Mouse (Mus musculus): Measurements from ENCODE around the gene Ranbp3l. TPM values are rescaled to one million over a fixed set of nuclear protein-coding genes. Genes with fewer than 3 reads are reported as not detected.
A peak's percentile ranks its signal among the peaks of the same experiment; 100 is the strongest.
"Not testable (repeated sequence)": the region's sequence is repeated elsewhere in the genome, so short reads cannot be mapped to it uniquely, and the experiment has no call there.

Ranbp3l gene
- polyA plus RNA-seq, 1 experiment from 2014 or later = 0.46 TPM

DNA sequence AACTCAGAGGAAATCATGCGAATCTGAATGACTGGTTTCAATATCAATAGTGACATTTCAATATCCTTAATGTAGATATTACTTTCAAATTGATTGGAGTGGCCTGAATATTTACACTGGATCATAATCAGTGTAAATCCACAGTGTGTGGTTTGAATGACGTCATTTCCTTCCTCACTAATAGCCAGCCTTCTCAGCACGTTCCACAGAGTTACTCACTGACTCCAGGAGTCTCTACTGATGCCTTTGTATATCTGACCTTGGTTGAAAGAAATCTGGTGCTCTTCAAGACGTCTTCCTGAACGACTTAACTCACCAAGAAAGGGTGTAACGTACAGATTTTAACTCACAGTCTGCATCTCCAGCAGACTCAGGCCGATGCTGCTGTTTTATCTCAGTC is 27.7 kb downstream of the Ranbp3l start:
- H3K27me3 ChIP-seq (replicated peaks) = no peaks in the 10 kb centered on the region
- no peak for ATAC-seq (ENCODE audit: insufficient read depth, low FRiP score, low read depth)
- 41% methylated on average over 7 of the region's 7 CpGs for WGBS

GRCm38 (mm10) chr15:9002762-9003161 is 35.0 kb downstream of the Ranbp3l start:
- no peak overlapping the region for H3K9ac ChIP-seq
- H3K4me3 ChIP-seq (replicated peaks) = no peak overlapping the region
- H3K36me3 ChIP-seq = no peaks in the 10 kb centered on the region
- H3K4me1 ChIP-seq = no peaks in the 10 kb centered on the region
- H3K27me3 ChIP-seq (replicated peaks) = no peaks in the 10 kb centered on the region
- H3K9me3 ChIP-seq = no peaks in the 10 kb centered on the region
- no peak overlapping the region for H3K27ac ChIP-seq
- WGBS = 86% methylated on average over 2 of the region's 2 CpGs
- no peak overlapping the region for H3K4me2 ChIP-seq
- ATAC-seq (ENCODE audit: insufficient read depth, low FRiP score, low read depth) = no peak

More for the DNA sequence above, 27.7 kb downstream of the Ranbp3l start:
- no peaks in the 10 kb centered on the region for H3K4me1 ChIP-seq
- H3K4me3 ChIP-seq (replicated peaks) = no peak overlapping the region
- H3K4me2 ChIP-seq = no peak overlapping the region
- no peak overlapping the region for H3K9ac ChIP-seq
- no peaks in the 10 kb centered on the region for H3K9me3 ChIP-seq
- no peak overlapping the region for H3K27ac ChIP-seq
- no peaks in the 10 kb centered on the region for H3K36me3 ChIP-seq

DNA sequence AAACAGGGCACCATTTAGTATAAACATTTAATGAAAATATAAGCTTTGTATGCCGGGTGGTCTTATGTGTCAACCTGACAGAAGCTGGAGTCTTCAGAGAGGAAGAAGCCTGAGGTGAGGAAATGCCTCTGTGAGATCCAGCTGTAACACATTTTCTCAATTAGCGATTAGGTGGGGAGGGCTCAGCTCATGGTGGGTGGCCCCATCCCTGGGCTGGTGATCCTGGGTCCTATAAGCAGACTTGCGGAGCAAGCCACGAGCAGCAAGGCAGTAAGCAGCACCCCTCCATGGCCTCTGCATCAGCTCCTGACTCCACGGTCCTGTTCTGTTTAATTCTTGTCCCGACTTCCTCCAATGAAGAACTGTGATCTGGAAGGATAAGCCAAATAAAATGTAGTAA is 41.4 kb downstream of the Ranbp3l start:
- H3K36me3 ChIP-seq = no peaks in the 10 kb centered on the region
- WGBS = 60% methylated on average over 6 of the region's 6 CpGs
- H3K27me3 ChIP-seq (replicated peaks) = no peaks in the 10 kb centered on the region

GRCm38 (mm10) chr15:9014541-9014940 is 46.8 kb downstream of the Ranbp3l start:
- ATAC-seq (ENCODE audit: insufficient read depth, low FRiP score, low read depth) = no peak
- no peaks in the 10 kb centered on the region for H3K36me3 ChIP-seq
- 52% methylated on average over 2 of the region's 2 CpGs for WGBS
- no peaks in the 10 kb centered on the region for H3K9me3 ChIP-seq
- H3K4me2 ChIP-seq = no peak overlapping the region
- H3K27ac ChIP-seq = no peak overlapping the region
- no peak overlapping the region for H3K4me3 ChIP-seq (replicated peaks)
- no peak overlapping the region for H3K9ac ChIP-seq
- H3K27me3 ChIP-seq (replicated peaks) = no peaks in the 10 kb centered on the region
- no peaks in the 10 kb centered on the region for H3K4me1 ChIP-seq

More for the DNA sequence above, 41.4 kb downstream of the Ranbp3l start:
- Histone ChIP-seq H3K9me3 (no peaks in the 10 kb centered on the region), H3K4me2 (no peak overlapping the region), H3K4me3 (replicated peaks) (no peak overlapping the region), H3K4me1 (no peaks in the 10 kb centered on the region), H3K9ac (no peak overlapping the region), H3K27ac (no peak overlapping the region)
- no peak for ATAC-seq (ENCODE audit: insufficient read depth, low FRiP score, low read depth)

DNA sequence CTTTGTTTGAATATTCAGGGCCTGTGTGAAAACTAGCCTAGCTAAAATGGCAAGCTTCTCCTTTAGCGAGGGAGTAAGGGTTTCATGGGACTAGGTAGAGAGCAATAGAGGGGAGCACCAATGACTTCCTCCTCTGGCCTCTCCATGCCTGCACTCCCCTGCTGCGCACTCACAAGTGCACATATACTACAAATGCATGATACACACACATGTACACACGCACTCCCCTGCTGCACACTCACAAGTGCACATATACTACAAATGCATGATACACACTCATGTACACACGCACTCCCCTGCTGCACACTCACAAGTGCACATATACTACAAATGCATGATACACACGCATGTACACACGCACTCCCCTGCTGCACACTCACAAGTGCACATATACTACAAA is 47.7 kb downstream of the Ranbp3l start:
- not testable (repeated sequence) for H3K27ac ChIP-seq; H3K9me3 ChIP-seq; H3K9ac ChIP-seq; H3K36me3 ChIP-seq; H3K4me1 ChIP-seq; H3K4me2 ChIP-seq; ATAC-seq (ENCODE audit: insufficient read depth, low FRiP score, low read depth); H3K4me3 ChIP-seq (replicated peaks); H3K27me3 ChIP-seq (replicated peaks)
- 86% methylated on average over 6 of the region's 6 CpGs for WGBS

DNA sequence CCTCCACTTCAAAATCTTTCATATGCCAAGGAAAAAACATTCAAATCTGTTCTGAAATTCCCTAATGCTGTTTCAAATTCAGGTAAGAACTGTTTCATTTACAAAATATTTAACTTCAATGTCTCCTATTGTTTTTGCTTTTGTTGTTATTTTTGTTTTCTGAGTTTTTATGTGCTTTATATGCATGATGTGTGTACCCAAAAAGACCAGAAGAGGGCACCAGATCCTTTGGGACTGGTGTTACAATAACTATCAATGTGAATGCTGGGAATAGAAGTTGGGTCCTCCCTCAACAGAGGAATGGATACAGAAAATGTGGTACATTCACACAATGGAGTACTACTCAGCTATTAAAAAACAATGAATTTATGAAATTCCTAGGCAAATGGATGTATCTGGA is 88.0 kb downstream of the Ranbp3l start:
- H3K27me3 ChIP-seq (replicated peaks) = no peaks in the 10 kb centered on the region
- no peaks in the 10 kb centered on the region for H3K4me1 ChIP-seq
- no peak overlapping the region for H3K9ac ChIP-seq
- H3K4me3 ChIP-seq (replicated peaks) = no peak overlapping the region
- H3K36me3 ChIP-seq = no peaks in the 10 kb centered on the region
- H3K4me2 ChIP-seq = no peak overlapping the region
- no peak overlapping the region for H3K27ac ChIP-seq
- ATAC-seq (ENCODE audit: insufficient read depth, low FRiP score, low read depth) = no peak
- no peaks in the 10 kb centered on the region for H3K9me3 ChIP-seq

DNA sequence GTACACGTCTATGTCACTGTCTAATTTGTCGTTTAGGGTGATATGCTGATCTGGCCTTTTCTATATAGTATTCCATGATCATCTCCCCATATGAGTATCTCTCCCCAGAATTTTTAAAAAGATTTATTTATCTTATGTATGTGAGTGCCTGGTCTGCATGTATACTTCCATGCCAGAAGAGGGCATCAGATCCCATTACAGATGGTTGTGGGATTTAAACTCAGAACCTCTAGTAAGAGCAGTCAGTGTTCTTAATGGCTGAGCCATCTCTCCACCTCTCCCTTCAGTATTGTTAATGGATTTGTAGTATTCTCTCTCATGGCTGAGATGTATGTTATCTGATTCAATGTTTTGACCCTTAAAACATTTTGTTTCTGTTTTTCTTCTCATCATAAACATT is 92.1 kb downstream of the Ranbp3l start:
- Histone ChIP-seq H3K9me3 (no peaks in the 10 kb centered on the region), H3K4me1 (no peaks in the 10 kb centered on the region), H3K4me3 (replicated peaks) (no peak overlapping the region), H3K36me3 (no peaks in the 10 kb centered on the region), H3K9ac (no peak overlapping the region), H3K27me3 (replicated peaks) (no peaks in the 10 kb centered on the region), H3K4me2 (no peak overlapping the region), H3K27ac (no peak overlapping the region)
- WGBS = 79% methylated on average over 2 of the region's 2 CpGs
- no peak for ATAC-seq (ENCODE audit: insufficient read depth, low FRiP score, low read depth)

DNA sequence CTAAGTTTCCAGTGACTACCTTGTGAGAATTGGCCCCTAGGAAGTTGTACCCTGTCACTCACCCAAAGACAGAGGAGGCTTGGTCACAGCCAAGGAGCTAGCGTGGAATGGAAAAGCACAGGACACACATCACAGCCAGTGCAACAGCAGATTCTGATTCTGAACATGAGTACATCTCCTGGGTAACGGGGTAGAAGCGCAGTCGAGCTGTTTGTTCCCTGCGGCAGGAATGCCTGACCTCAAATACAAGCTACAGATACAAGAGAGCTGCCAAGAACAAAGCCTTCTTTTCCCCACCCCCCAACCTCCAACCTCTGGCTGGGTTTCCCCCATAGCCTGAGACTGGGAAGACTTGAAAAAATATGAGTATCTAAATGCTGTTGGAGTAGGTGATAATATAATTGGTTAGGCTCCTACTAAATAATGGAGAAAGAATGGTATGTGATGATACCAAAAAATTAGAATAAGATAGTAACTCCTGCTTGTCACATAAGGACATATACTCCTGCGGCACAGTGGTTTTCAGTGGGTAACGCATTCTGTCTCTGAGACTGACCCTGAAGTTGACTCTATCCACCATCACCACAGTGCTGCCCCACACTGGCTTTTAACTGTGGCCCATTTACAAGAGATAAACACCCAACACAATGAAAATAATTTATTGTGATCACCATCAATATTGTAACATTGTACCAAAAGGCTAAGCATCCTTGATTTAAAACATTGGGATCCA is 93.6 kb downstream of the Ranbp3l start:
- ATAC-seq (ENCODE audit: insufficient read depth, low FRiP score, low read depth) = no peak
- Histone ChIP-seq H3K27me3 (replicated peaks) (no peaks in the 10 kb centered on the region), H3K4me3 (replicated peaks) (no peak overlapping the region), H3K9me3 (no peaks in the 10 kb centered on the region), H3K27ac (no peak overlapping the region), H3K36me3 (no peaks in the 10 kb centered on the region), H3K4me1 (no peaks in the 10 kb centered on the region), H3K4me2 (no peak overlapping the region), H3K9ac (no peak overlapping the region)
- 65% methylated on average over 7 of the region's 7 CpGs for whole genome bisulfite sequencing

- Histone ChIP-seq H3K9ac (no peak overlapping the region), H3K36me3 (no peaks in the 10 kb centered on the region), H3K4me3 (replicated peaks) (no peak overlapping the region), H3K4me1 (peaks cover 6% of the 10 kb centered on the region), H3K4me2 (no peak overlapping the region), H3K27ac (no peak overlapping the region), H3K9me3 (no peaks in the 10 kb centered on the region), H3K27me3 (replicated peaks) (no peaks in the 10 kb centered on the region)
- WGBS = 75% methylated on average over 4 of the region's 4 CpGs
- no peak for ATAC-seq (ENCODE audit: insufficient read depth, low FRiP score, low read depth)
Measured at GRCm38 (mm10) chr15:9068881-9069280, 101.1 kb downstream of the Ranbp3l start.

GRCm38 (mm10) chr15:9070353-9070752 is 102.6 kb downstream of the Ranbp3l start:
- WGBS = 4% methylated on average over 3 of the region's 3 CpGs
- ATAC-seq (ENCODE audit: insufficient read depth, low FRiP score, low read depth) = 0 out of 2 replicates have a peak, but pooled peaks have one; percentile 4
- Histone ChIP-seq H3K27me3 (replicated peaks) (no peaks in the 10 kb centered on the region), H3K4me1 (peaks cover 16% of the 10 kb centered on the region), H3K4me3 (replicated peaks) (peak overlapping the region; percentile 92), H3K4me2 (peak overlapping the region; percentile 65), H3K9ac (peak overlapping the region; percentile 43; the same call in 1 of the 2 replicates), H3K27ac (peak overlapping the region; percentile 88), H3K36me3 (no peaks in the 10 kb centered on the region), H3K9me3 (no peaks in the 10 kb centered on the region)

DNA sequence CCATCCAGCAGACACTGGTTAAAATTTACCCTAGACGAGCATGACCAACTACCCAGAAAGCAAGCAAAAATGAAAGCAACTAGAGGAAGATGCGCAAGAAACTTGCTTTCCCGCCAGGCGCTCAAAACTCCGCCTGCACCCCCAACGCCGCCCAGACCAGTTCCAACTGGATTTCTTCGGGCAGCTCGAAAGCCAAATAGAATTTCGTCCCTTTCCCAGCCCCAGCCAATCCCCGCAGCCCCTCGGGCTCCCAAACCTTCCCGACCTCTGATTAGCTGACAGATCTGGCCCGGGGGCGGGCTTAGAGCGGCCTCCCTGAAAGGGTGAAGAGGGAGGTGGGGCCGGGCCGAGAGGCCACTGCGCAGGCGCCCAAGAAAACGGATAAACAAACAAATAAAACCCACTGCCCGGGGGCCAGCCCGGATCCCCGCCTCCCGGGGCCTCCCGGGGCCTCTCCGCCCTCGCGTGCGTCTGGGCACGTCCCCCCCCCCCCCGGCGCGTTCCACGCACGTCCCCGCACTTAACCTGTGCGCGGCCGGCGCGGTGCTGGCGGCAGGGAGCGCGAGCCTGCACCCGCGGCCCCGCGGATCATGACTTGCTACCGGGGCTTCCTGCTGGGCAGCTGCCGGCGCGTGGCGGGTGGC is 103.3 kb downstream of the Ranbp3l start, which contains the start of gene Nadk2:
Nadk2 (plus strand) TSS at position 349 of the 644 bp plus-strand sequence.
- peak; percentile 98 for ATAC-seq (ENCODE audit: insufficient read depth, low FRiP score, low read depth)
- under 1% methylated on average over 47 of the region's 54 CpGs for WGBS

More for the DNA sequence above, 103.3 kb downstream of the Ranbp3l start, which contains the start of gene Nadk2:
- Histone ChIP-seq H3K36me3 (no peaks in the 10 kb centered on the region), H3K4me2 (peak within 1 kb of the TSS; percentile 71), H3K9ac (peak within 1 kb of the TSS; percentile 88), H3K9me3 (no peaks in the 10 kb centered on the region), H3K4me1 (peaks cover 16% of the 10 kb centered on the region), H3K4me3 (replicated peaks) (peak within 1 kb of the TSS; percentile 92), H3K27ac (peak within 1 kb of the TSS; percentile 94), H3K27me3 (replicated peaks) (no peaks in the 10 kb centered on the region)

Data from stomach, embryonic 15.5 days (tissue).